Mouse (Mus musculus) embryo, embryonic 10 days (tissue): Measurements from ENCODE around the gene Fbxo41.
"Not testable (repeated sequence)": the region's sequence is repeated elsewhere in the genome, so short reads cannot be mapped to it uniquely, and the experiment has no call there.

Source experiments
- DNase-seq: peaks from one replicate; pipeline ENCODE4 v3.0.0-alpha.2; 2015; ENCODE audit warnings: low spot score

Fbxo41 gene

DNA sequence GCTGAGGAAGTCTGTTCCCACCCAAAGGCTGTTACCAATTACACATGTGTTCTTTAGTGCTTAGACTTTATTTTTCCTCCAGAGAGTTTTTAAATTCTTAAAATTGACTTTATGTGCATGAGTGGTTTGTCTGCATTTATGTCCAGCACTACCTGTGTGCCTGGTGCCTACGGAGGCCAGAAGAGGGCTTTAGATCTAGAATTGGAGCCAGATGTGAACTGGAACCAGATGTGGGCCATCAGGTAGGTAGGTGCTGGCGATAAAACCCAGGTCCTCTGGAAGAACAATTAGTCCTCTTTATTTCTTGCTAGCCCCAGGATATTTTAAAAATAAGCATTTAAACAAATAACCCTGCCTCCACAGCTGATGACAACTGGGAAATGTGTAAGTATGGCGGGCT is 11.2 kb downstream of the Fbxo41 start:
- no peak for DNase-seq

DNA sequence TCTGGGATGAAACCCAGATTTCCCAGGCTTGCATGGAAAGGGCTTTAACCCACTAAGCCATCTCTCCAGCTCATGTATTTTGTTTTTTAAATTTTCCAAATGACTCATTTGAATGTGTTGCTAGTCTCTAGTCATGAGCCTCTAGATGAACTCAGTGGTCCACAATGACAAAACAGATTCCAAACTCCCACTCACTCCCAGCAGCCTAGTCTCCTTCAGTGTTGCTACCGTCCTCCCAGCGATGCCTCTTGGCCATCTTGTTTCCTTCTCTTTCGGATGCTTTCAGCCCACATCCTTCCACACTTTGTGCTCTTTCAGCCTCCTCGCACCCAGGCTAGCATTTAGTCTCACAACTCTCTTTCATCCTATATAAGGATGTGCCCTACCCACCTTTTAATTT is 12.5 kb downstream of the Fbxo41 start:
- DNase-seq: no peak

DNA sequence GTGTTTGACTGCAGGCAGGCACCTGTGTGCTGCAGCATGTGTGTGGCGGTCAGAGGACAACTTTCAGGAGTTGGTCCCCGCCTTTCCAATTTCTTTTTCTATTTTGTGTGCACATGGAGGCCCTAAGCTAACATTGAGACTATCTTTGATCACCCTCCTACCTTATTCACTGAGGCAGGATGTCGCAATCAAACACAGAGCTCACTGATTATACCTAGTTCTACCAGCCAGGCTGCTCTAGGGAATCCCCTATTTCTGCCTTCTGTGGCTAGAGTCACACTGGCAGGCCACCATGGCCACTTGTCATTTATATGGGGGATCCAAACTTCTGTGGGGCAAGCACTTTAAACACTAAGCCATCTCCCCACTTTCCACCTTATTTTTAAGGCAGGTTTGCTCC is 13.1 kb downstream of the Fbxo41 start:
- DNase-seq: no peak

DNA sequence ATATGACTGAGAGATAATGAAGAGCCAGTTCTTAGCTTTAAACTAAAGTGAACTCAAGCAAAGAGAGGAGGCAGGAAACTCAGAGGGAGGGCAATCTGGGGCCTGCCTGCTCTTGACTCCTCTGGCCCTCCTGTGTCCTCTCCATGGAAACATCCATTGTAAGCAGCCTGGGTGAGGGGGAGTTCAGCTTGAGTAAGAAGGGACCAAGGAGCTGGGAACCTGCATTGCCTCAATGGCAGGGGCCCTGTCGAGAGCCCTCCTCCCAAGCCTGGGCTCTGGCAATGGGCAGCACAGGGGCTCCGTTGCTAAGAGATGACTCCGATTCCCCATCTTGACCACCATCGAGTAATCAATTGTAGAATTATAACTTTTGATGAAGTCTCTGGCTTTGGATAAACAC is 14.3 kb downstream of the Fbxo41 start:
- peak; percentile 39 for DNase-seq

DNA sequence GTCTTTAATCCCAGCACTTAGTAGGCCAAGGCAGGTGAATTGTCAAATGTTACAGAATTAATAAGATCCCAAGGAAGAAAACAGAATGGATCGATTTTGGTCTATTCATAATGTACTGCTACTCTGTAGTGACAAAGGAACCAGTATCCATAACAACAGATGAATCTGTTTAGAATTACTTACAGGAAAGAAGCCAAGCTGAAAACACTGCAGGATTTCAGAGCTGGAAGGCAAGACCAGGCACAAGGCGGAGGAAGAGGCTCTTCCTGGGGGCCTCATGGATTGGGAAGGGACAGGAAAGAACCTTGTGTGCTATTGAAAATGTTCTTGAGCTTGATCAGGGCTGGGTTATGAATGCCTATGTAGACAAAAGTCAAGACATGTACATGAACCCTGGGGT is 17.1 kb downstream of the Fbxo41 start:
- DNase-seq: no peak

DNA sequence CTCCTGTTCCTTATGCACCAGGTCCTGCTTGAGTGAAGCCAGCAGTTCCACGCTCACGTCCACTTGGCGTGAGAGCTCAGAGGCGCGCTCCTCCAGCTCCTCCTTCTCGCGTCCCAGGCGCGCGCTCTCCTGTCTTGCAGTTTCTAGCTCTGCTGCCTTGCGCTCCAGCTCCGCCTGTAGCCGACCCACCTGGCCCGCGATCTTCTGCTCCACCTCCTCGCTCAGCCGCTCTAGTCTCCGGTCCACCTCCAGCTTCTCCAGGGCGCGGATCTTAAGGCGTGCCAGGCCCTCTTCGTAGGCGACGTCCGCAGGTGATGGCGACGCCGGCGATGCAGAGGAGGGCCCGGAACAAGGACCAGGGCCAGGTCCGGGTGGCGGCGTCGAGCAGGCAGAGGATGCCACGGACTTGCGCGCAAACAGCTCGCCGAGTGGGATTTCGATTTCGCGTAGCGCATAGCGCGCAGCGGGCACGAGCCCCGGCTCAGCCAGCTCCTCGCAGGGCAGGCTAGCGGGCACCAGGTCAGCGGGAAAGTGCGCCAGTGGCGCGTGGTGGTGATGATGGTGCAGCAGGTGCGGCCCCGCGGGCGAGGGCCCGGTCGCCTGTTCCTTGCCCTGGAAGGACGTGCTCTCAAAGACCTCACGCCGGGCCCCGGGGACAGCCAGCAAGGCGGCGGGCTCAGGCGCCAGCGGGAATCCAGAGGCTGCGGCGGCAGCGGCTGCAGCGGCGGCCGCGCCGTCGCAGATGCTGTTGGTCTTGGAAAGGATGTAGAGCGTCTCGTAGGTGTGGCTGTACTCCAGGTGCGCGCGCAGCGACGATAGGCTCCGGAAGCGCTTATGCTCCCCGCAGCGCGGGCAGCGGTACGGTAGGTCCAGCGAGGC is 18.7 kb downstream of the Fbxo41 start:
- peak; percentile 24 for DNase-seq

DNA sequence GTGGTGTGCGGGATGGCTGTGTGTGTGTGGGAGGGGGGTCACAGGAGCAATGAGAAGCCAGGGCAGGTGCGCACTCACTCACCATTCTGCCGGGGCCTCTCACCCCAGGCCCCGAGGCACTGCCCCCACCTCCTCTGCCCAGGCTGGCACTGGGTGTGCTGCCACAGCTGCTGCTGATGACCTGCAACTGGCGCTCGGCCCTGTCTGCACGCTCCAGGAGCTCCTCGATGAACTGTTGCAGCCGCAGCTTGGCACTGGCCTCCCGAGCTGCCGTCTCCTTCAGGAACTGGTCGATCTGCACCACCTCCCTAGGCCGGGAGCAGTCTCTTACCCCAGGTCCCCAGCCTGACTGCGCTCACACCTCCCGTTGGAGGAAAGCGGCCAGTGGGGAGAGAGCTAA is 22.1 kb downstream of the Fbxo41 start:
- no peak for DNase-seq

DNA sequence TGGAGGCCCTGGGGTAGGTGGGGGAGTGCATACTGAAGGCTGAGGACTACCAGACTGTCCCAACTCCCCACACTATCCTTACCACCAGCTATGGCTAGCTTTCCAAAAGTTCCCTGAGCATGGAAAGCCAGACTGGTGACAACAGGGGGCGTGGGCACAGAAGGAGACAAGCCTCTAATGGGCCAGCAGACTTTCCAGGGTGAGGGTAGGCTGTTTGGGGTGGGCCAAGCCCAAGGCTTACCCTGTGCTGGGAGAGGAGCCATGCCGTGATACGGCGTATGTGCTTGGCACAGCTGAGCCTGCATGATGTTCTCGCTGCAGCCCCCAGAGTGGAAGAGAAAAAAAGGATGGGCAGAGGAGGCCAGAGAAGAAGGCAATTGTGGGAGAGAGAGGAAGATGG is 22.8 kb downstream of the Fbxo41 start:
- DNase-seq: no peak

DNA sequence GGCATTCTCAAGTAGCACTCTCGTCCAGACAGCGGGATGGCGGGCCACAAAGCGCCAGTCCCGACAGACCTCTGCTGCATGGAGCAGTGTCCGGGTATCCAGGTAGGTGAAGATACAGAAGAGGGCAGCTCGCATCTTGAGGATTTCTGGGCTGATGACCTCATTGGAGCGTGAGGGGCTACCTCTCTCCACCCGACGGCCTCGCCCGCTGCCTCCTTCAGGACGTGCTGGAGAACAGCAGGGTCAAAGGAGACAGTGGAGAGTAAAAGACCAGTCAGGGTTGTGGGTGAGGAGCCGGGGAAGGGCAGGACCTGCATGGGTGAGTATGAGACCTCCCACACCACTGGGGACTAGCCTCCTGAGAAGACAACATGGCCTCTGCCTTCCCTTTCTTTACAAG is 24.4 kb downstream of the Fbxo41 start:
- DNase-seq: no peak

DNA sequence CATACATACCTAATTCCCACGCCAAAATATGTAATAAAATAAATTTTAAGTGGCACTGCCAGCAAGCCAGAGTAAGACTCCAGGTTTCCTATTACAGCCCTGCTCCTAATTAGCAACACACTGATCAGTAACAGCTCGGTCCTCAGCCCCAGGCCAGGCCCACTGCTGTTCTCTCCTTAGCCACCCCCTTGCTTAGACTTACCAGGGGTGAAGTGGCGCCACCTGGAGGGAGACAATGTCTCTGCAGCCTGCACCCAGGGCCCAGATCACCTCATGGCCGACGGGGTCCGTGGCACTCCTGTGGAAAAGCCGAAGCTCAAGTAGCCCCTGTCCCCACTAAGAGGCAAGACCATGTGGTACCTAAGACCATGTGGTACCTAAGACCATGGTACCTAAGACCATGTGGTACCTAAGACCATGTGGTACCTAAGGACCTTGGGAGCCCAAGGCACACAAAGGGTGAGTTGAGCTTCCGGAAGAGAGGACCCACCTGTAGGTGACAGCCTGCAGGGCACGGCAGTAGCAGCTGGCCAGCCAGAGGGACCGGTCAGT is 25.4 kb downstream of the Fbxo41 start:
- DNase-seq: peak; percentile 63

DNA sequence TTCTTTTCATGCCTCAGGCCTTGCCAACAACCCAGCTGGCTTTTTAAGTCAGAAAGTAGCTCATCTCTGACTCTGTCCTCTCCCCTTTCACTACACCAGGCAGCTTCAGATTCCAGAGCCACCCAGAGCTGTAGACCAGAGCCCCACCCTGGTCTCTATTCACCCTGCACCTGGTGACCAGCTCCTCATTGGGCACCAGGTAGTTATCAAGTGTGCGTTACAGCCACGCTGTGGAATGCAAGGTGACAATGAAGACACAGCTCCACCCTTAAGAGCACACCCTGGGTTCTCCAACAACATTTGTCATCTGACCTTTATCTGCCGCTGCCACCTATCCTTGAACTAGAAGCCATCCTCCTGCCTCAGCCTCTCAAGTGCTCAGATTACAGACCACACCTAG is 27.2 kb downstream of the Fbxo41 start:
- DNase-seq: no peak

DNA sequence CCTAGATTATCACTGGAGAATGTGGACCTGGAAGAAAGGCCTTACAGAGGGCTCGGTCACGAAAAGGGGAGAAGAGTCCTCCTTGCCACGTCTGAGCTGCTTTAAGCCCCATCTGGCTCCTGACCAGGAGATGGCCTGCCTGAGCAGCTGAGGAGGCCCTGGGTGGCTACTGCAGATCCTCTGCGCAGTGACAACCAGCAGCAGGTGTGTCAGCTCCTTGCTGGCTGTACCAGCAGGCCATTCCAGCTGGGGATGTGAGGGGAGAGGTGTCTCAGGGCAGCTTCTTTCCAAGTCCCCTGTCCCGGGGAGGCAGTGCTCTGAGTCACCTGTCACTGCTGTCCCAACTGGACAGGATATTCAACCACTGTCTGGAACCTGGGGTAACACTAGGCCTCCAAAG is 30.3 kb downstream of the Fbxo41 start:
- DNase-seq: no peak

DNA sequence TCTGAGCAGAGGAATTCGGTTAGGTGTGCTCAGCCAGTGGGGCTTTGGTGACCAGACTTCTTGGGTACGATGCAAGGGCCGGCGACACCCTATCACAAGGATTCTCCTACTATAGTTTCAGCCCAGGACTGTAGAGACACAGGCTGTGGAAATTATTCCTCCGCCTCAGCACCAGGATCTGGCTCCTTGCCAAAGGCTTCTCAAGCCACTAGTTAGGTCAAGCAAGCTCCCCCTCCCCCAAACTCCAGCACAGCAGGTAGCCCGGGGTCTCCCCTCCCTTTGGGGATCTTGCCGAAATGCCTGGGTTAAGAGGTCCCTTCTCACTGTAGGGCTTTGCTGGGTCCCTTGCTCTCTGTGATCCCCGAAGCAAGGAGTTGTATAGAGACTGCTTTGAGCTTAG is 30.8 kb downstream of the Fbxo41 start:
- DNase-seq: no peak

DNA sequence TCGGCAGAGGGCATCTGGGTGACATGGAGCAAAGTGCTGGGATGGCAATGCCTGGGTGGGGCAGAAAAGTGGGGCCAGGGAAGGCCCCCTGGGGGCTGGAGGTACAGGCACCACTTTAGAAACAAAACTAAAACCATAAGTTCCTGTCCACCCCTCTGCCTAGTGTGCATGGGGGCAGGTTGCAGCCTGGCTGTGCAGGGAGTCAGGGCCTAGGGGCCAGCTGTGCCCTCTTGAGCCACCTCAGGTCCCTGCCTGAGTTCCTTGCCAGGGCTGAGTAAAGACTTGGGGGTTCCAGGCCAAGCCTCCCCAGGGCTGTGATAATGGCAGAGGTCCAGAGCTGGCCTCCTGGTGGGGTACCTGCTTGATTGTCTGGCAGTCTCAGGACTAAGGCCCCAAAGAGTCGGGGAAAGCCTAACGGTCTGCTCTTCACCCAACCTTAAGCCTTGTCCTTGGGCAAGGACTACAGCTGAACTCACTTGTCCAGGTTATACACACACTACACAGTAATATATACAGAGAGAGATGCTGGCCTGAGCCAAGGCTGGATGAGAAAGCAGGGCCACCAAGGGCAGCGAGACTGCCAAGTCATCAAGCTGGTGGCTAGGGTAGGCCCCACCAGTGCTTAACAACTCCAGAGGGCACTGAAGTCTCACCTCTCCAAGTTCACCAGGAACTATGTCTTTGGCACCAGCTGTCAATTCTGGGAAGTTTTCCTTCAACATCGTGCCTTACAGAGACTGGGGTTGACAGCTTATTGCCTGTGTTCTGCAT is 32.9 kb downstream of the Fbxo41 start:
- DNase-seq: no peak

DNA sequence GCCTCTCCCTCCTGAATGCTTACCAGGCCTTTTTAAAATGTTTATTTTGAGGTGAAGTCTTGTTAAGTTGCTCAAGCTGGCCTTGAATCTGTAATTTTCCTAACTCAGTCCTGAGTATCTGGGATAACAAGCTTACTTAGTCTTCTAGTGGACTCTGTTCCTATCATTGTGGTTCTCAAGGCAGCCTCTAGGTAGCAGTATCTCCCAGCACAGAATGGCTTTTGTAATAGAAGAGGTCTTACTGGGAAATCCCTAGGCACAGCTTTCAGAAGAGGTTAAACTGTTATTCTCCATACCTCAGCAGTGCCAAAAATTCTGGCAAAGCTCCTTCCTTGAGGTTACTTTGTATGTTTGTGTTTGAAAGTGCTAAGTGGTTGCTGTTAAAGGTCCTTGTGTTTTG is 37.4 kb downstream of the Fbxo41 start:
- peak; percentile 22 for DNase-seq

DNA sequence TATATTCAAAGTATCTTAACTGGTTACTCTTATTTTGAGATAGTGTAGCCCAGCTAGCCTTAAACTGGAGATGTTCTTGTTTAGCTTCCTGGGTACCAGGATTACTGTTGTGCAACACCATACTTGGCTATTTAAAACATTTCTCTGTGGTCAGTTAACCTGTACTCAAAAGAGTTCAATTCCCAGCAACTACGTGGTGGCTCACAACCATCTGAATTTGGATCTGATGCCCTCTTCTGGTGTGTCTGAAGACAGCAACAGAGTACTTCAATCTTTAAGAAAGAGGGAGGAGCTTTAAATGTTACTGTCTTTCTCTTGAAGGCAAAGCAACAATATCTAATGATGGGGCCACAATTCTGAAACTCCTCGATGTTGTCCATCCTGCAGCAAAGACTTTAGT is 43.2 kb downstream of the Fbxo41 start:
- DNase-seq: no peak

DNA sequence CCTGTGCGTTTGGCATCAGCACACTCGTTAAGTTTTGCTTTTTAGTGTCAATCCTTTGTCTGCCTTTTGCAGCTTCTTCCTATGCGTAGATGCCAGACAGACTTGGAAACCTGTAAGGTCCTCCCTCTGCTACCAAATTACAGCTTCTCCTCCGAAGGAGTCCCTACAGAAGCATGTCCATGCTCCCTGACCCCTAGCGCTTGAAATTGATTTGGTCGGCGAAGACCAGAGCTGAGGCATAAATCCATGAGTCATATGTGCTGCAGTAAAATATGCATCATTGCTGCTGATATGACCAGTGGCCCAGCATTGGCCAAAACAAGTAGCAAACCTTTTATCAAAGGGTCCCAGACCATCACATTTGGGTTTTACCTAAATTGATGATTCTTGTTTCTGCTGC is 50.0 kb downstream of the Fbxo41 start:
- DNase-seq: peak; percentile 25

DNA sequence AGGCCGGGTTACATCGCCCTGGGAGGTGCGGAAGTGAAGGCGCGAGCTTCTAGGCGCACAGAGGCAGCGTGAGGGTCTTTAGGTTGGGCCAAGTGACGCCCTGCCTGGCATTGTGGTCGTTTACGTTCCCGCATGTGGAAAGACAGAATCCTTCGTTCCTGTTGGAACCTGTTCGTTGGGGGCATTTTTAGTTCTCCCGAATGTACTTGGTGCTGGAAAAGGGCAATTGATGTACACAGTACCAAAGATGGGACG is 50.5 kb downstream of the Fbxo41 start:
- DNase-seq: no peak

DNA sequence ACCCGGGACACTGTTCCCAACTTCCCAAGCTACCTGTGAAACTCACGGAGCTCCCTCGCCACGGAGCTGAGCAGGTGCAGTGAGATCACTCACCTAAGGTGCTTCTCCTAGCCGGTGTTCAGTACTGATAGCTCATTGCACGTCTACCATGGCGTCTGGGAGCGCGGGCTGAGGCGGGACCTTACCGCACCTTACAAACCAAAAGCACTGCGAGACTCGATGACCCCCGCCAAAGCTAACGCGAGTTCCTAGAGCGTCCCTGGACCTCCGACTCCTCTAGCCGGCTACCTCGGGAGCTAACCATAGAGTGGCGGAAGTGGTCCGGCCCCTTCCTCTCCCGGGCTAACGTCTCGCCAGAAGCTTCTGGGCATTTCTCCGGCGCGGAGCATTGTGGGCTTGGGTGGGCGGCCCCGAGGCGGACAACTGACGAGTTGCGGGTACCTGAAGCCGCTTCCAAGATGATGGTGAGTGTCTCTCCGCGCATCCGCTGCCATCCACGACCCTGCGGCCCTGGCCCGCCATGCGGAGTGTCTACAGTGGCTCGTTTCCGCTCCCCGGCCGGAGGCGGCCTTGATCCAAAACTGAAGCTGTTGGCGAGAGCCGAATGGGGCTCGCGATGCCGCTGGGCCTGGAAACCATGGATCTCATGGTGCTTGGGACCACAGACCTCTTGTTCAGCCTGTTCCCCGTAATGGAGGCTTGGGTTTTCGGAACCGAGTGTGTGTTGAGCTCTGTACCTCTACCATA is 51.0 kb downstream of the Fbxo41 start, which contains the start of gene Pradc1:
Gene Pradc1, minus strand, starts transcription at position 307 of the 747 bp plus-strand sequence.
- DNase-seq: peak; percentile 99

DNA sequence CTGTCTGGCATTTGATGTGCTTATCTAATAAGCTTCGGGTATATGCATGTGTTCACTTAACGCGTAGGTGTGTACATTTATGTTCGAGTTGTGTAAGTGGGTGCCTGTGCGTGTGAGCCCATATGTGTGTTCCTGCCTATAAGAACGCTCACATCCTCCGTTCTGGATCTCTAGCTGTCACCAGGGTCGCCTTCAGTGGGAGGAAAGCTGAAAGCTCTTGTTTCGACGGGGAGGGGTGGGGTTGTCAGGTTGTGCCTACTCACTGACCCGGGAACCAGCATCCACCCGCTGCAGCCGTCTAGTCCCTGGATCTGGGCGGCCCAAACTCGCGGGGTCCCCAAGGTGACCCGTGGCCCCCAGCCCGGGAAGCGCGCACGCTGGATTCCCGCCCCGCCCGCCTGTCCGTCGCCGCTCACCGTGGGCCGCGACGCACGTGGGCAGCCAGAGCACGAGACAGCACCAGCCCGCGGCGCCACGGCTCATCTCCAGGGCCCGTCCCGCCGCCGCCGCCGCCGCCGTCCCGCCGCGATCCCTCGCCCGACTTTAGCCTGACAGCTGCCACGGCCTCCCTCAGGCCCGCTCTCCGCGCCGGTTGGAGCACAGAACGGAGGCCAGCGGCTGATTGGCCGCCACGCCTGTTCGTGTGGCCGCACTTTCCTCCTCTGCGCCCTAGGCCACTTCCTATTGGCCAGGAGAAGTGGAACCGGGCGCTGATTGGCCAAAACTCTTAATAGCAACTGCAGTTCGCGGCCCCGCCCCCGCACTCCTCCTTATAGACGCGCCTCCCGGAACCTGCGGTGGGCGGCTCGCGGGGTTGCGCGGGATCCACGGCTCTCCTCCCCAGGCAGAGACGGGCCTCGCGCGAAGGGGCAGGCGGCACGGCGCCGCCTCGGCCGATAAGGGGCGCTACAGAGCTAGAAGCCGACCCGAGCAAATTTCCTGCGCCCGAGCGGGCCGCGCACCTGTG is 51.8 kb downstream of the Fbxo41 start, which contains the start of gene Cct7:
Gene Cct7, plus strand, starts transcription at position 818 of the 967 bp plus-strand sequence.
- peak; percentile 99 for DNase-seq

DNA sequence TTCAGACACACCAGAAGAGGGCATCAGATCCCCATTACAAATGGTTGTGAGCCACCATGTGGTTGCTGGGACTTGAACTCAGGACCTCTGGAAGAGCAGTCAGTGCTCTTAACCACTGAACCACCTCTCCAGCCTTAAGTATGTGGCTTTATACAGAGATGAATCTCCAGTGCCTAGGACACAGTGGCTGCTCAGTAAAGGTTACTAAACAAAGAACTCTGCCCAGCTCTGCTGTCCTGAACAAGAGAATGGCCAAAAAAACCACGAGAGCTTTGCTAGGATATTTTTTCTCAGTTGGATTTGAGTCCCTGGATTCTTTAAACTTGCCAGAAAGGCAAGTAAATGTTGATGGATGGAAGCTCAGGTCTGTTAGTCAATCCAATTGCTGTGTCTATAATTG is 52.7 kb downstream of the Fbxo41 start:
- not testable (repeated sequence) for DNase-seq
